Mouse (Mus musculus) neural tube, embryonic 15.5 days (tissue): ENCODE results near the gene Eaf1. TPM values are rescaled to one million over a fixed set of nuclear protein-coding genes. Genes with fewer than 3 reads are reported as not detected.

ENCODE experiments used
- ATAC-seq: fragments of 200-750 bp; cut with Nextera tagmentation; 2 replicates; pipeline ENCODE4 v1.8.0; 2017; ENCODE audit warnings: mild to moderate bottlenecking, moderate TSS enrichment, moderate library complexity; ENCODE audit not compliant: low FRiP score
- H3K27ac ChIP-seq: fragments of 300-500 bp; sonication (generic); replicated peaks from 2 replicates; pipeline ENCODE4 v1.5.1; 2015; ENCODE audit warnings: mild to moderate bottlenecking, inconsistent platforms
- H3K27me3 ChIP-seq: fragments of 300-500 bp; sonication (generic); replicated peaks from 2 replicates; pipeline ENCODE4 v1.6.1; 2015; ENCODE audit warnings: inconsistent platforms
- H3K36me3 ChIP-seq: fragments of 300-500 bp; sonication (generic); 2 replicates; pipeline ENCODE4 v1.6.1; 2015; ENCODE audit warnings: inconsistent platforms
- H3K4me1 ChIP-seq: fragments of 300-500 bp; sonication (generic); 2 replicates; pipeline ENCODE4 v1.6.1; 2015; ENCODE audit warnings: inconsistent platforms
- H3K4me2 ChIP-seq: fragments of 300-500 bp; sonication (generic); 2 replicates; pipeline ENCODE4 v1.6.1; 2015; ENCODE audit warnings: inconsistent platforms, mild to moderate bottlenecking, moderate library complexity
- H3K4me3 ChIP-seq: fragments of 300-500 bp; sonication (generic); replicated peaks from 2 replicates; pipeline ENCODE4 v1.5.1; 2015; ENCODE audit warnings: mild to moderate bottlenecking, inconsistent platforms
- H3K9ac ChIP-seq: fragments of 300-500 bp; sonication (generic); replicated peaks from 2 replicates; pipeline ENCODE4 v1.6.1; 2015; ENCODE audit warnings: mild to moderate bottlenecking, inconsistent platforms
- H3K9me3 ChIP-seq: fragments of 300-500 bp; sonication (generic); replicated peaks from 2 replicates; pipeline ENCODE4 v1.6.1; 2016; ENCODE audit warnings: inconsistent platforms
- WGBS: fragments of 180-500 bp; shearing (Covaris S2); methylation state at CpG from one replicate; pipeline ENCODE4 v1.1.7; 2015; ENCODE audit warnings: mixed read lengths; 5-methylcytosine and 5-hydroxymethylcytosine counted together
- polyA plus RNA-seq: library from polyadenylated mRNA; unstranded; fragments of >200 nt; fragmentation: Nextera tagmentation; extraction: Ambion mirVana; gene quantifications from 2 replicates; pipeline ENCODE4 v1.2.1, GENCODE M21; 2015

Eaf1 gene
- polyA plus RNA-seq, 1 experiment from 2014 or later, result 7.4 TPM

- H3K9me3 ChIP-seq, result no peaks in the 10 kb centered on the region
- no peak for ATAC-seq
- H3K36me3 ChIP-seq, result peaks cover 6% of the 10 kb centered on the region
- no peaks in the 10 kb centered on the region for H3K27me3 ChIP-seq
- 81% methylated on average over 2 of the region's 2 CpGs for WGBS
- no peak overlapping the region for H3K4me2 ChIP-seq
- no peak overlapping the region for H3K9ac ChIP-seq
- no peak overlapping the region for H3K4me3 ChIP-seq
- no peaks in the 10 kb centered on the region for H3K4me1 ChIP-seq
- H3K27ac ChIP-seq, result no peak overlapping the region
These were observed 20.9 kb upstream of the Eaf1 start for GRCm38 (mm10) chr14:31473297-31473696.

GRCm38 (mm10) chr14:31482417-31482816 is 11.8 kb upstream of the Eaf1 start:
- Histone ChIP-seq H3K4me3 (no peak overlapping the region), H3K4me1 (no peaks in the 10 kb centered on the region), H3K9me3 (no peaks in the 10 kb centered on the region), H3K36me3 (peaks cover 92% of the 10 kb centered on the region), H3K9ac (no peak overlapping the region), H3K27ac (no peak overlapping the region), H3K27me3 (no peaks in the 10 kb centered on the region), H3K4me2 (no peak overlapping the region)
- 92% methylated on average over 5 of the region's 5 CpGs for WGBS
- ATAC-seq, result no peak

- no peaks in the 10 kb centered on the region for H3K4me1 ChIP-seq
- no peaks in the 10 kb centered on the region for H3K27me3 ChIP-seq
- WGBS, result 89% methylated on average over 4 of the region's 4 CpGs
- H3K9me3 ChIP-seq, result no peaks in the 10 kb centered on the region
- H3K4me3 ChIP-seq, result no peak overlapping the region
- no peak for ATAC-seq
- H3K27ac ChIP-seq, result no peak overlapping the region
- H3K36me3 ChIP-seq, result peaks cover 80% of the 10 kb centered on the region
- H3K4me2 ChIP-seq, result no peak overlapping the region
- no peak overlapping the region for H3K9ac ChIP-seq
These were observed 7.7 kb upstream of the Eaf1 start for GRCm38 (mm10) chr14:31486465-31486864.

- H3K9ac ChIP-seq, result no peak overlapping the region
- H3K27me3 ChIP-seq, result no peaks in the 10 kb centered on the region
- no peak for ATAC-seq
- WGBS, result 94% methylated on average over 6 of the region's 6 CpGs
- peaks cover 12% of the 10 kb centered on the region for H3K4me1 ChIP-seq
- no peaks in the 10 kb centered on the region for H3K9me3 ChIP-seq
- no peak overlapping the region for H3K4me2 ChIP-seq
- H3K27ac ChIP-seq, result no peak overlapping the region
- no peak overlapping the region for H3K4me3 ChIP-seq
- H3K36me3 ChIP-seq, result peaks cover 69% of the 10 kb centered on the region
These were observed 6.1 kb upstream of the Eaf1 start for GRCm38 (mm10) chr14:31488055-31488454.

- H3K36me3 ChIP-seq, result peaks cover 19% of the 10 kb centered on the region
- H3K4me3 ChIP-seq, result peak overlapping the region; percentile 77
- peak overlapping the region; percentile 79 for H3K9ac ChIP-seq
- H3K27me3 ChIP-seq, result no peaks in the 10 kb centered on the region
- 40% methylated on average over 9 of the region's 9 CpGs for WGBS
- H3K27ac ChIP-seq, result no peak overlapping the region
- no peak for ATAC-seq
- peaks cover 37% of the 10 kb centered on the region for H3K4me1 ChIP-seq
- no peaks in the 10 kb centered on the region for H3K9me3 ChIP-seq
- H3K4me2 ChIP-seq, result peak overlapping the region; percentile 90
These were observed 298 bp upstream of the Eaf1 start for GRCm38 (mm10) chr14:31493901-31494300.

- Histone ChIP-seq H3K4me2 (peak within 1 kb of the TSS; percentile 90), H3K27me3 (no peaks in the 10 kb centered on the region), H3K9me3 (no peaks in the 10 kb centered on the region), H3K9ac (peak within 1 kb of the TSS; percentile 79), H3K4me3 (peak within 1 kb of the TSS; percentile 77), H3K4me1 (peaks cover 37% of the 10 kb centered on the region), H3K36me3 (peaks cover 19% of the 10 kb centered on the region), H3K27ac (peak within 1 kb of the TSS; percentile 89)
- under 1% methylated on average over 49 of the region's 49 CpGs for WGBS
- ATAC-seq, result peak; percentile 97
These were observed 816 bp downstream of the Eaf1 start, which contains the start of gene Mettl6 for GRCm38 (mm10) chr14:31494975-31495455. Gene Mettl6, minus strand, starts transcription at chr14:31495040.

GRCm38 (mm10) chr14:31495538-31495937 is 1.3 kb downstream of the Eaf1 start:
- no peak for ATAC-seq
- Histone ChIP-seq H3K36me3 (peaks cover 20% of the 10 kb centered on the region), H3K27ac (peak overlapping the region; percentile 89)

GRCm38 (mm10) chr14:31496241-31496646 is 2.0 kb downstream of the Eaf1 start:
- peaks cover 22% of the 10 kb centered on the region for H3K36me3 ChIP-seq
- no peaks in the 10 kb centered on the region for H3K27me3 ChIP-seq
- ATAC-seq, result no peak
- H3K9me3 ChIP-seq, result no peaks in the 10 kb centered on the region
- H3K4me3 ChIP-seq, result peak overlapping the region; percentile 77
- H3K4me1 ChIP-seq, result peaks cover 37% of the 10 kb centered on the region
- no peak overlapping the region for H3K27ac ChIP-seq
- peak overlapping the region; percentile 79 for H3K9ac ChIP-seq
- WGBS, result 53% methylated on average over 7 of the region's 7 CpGs
- H3K4me2 ChIP-seq, result peak overlapping the region; percentile 90

More at GRCm38 (mm10) chr14:31495538-31495937, 1.3 kb downstream of the Eaf1 start:
- H3K9ac ChIP-seq, result peak overlapping the region; percentile 79
- H3K4me2 ChIP-seq, result peak overlapping the region; percentile 90
- no peaks in the 10 kb centered on the region for H3K27me3 ChIP-seq
- H3K4me3 ChIP-seq, result peak overlapping the region; percentile 77
- 4% methylated on average over 8 of the region's 8 CpGs for WGBS
- H3K4me1 ChIP-seq, result peaks cover 37% of the 10 kb centered on the region
- H3K9me3 ChIP-seq, result no peaks in the 10 kb centered on the region

- Histone ChIP-seq H3K9me3 (no peaks in the 10 kb centered on the region), H3K27me3 (no peaks in the 10 kb centered on the region), H3K36me3 (peaks cover 46% of the 10 kb centered on the region), H3K27ac (no peak overlapping the region), H3K4me2 (no peak overlapping the region), H3K4me1 (peaks cover 14% of the 10 kb centered on the region), H3K4me3 (no peak overlapping the region), H3K9ac (no peak overlapping the region)
- no peak for ATAC-seq
- WGBS, result 85% methylated on average over 1 of the region's 1 CpGs
These were observed 5.3 kb downstream of the Eaf1 start for GRCm38 (mm10) chr14:31499526-31499925.

GRCm38 (mm10) chr14:31503406-31503805 is 9.2 kb downstream of the Eaf1 start:
- H3K4me2 ChIP-seq, result no peak overlapping the region

GRCm38 (mm10) chr14:31506456-31506855 is 12.3 kb downstream of the Eaf1 start:
- H3K4me3 ChIP-seq, result no peak overlapping the region
- WGBS, result 97% methylated on average over 6 of the region's 6 CpGs
- ATAC-seq, result no peak
- H3K27me3 ChIP-seq, result no peaks in the 10 kb centered on the region
- peaks cover 80% of the 10 kb centered on the region for H3K36me3 ChIP-seq
- H3K27ac ChIP-seq, result no peak overlapping the region
- H3K4me2 ChIP-seq, result no peak overlapping the region
- no peaks in the 10 kb centered on the region for H3K9me3 ChIP-seq
- H3K9ac ChIP-seq, result no peak overlapping the region
- no peaks in the 10 kb centered on the region for H3K4me1 ChIP-seq

More at GRCm38 (mm10) chr14:31503406-31503805, 9.2 kb downstream of the Eaf1 start:
- Histone ChIP-seq H3K27ac (no peak overlapping the region), H3K4me3 (no peak overlapping the region), H3K9me3 (no peaks in the 10 kb centered on the region), H3K4me1 (no peaks in the 10 kb centered on the region), H3K9ac (no peak overlapping the region), H3K27me3 (no peaks in the 10 kb centered on the region), H3K36me3 (peaks cover 83% of the 10 kb centered on the region)
- ATAC-seq, result no peak
- 91% methylated on average over 13 of the region's 13 CpGs for WGBS

GRCm38 (mm10) chr14:31509911-31510310 is 15.7 kb downstream of the Eaf1 start:
- H3K4me1 ChIP-seq, result no peaks in the 10 kb centered on the region
- H3K27me3 ChIP-seq, result no peaks in the 10 kb centered on the region
- no peak overlapping the region for H3K27ac ChIP-seq
- no peak overlapping the region for H3K9ac ChIP-seq
- H3K9me3 ChIP-seq, result no peaks in the 10 kb centered on the region; the same call in 1 of the 2 replicates
- WGBS, result 97% methylated on average over 2 of the region's 2 CpGs
- peaks cover 48% of the 10 kb centered on the region for H3K36me3 ChIP-seq
- H3K4me2 ChIP-seq, result no peak overlapping the region
- no peak overlapping the region for H3K4me3 ChIP-seq
- ATAC-seq, result no peak
